Mouse (Mus musculus): ENCODE measurements around the gene Gm28047.

Gene Gm28047

GRCm38 (mm10) chr15:102499370-102499769 is 125.5 kb downstream of the Gm28047 start:
- no peak for DNase-seq (ENCODE audit: low spot score in 2 of 2)

GRCm38 (mm10) chr15:102498322-102498721 is 126.5 kb downstream of the Gm28047 start:
- DNase-seq (ENCODE audit: low spot score in 2 of 2): no peak

DNA sequence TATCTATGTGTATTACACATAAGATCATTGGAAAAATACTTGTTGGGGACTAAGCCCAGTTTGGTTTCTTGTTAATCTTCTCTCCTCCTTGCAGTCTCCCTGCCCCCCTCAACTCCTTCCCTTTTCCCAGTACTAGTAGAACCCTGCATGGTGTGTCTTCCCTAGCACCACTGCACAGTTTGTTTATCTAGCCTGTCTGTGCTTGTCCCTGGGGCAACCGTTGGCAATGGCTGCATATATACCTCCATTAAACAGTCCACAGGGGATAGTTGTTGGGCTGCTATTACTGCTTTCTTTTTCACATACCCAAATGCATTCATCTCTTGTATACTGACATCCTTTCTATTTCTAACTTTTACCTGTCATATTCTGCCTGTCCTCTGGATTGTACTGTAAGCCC is 137.2 kb downstream of the Gm28047 start:
- DNase-seq (ENCODE audit: low spot score in 2 of 2): no peak

- DNase-seq (ENCODE audit: low spot score in 2 of 2): no peak
Observed at GRCm38 (mm10) chr15:102485853-102486252, 139.0 kb downstream of the Gm28047 start.

DNA sequence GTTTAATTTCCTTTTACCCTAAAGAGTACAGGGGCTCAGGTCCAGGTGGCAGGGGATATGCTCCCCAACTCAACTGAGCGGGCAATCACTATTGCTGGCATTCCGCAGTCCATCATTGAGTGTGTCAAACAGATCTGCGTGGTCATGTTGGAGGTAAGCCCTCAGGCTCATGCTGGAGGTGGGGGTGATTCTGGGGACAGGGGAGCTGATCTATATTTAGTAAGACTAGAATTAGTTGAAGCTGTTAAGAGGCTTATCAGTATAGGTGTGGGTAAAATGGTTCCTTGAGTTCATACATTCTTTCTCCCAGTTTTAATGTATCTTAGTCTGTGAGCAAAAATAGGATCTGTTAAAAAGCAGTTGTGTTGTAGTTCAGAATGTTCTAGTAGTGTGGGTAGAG is 141.7 kb downstream of the Gm28047 start:
- DNase-seq (ENCODE audit: low spot score in 2 of 2): no peak

GRCm38 (mm10) chr15:102474520-102474919 is 150.3 kb downstream of the Gm28047 start:
- DNase-seq (ENCODE audit: low spot score in 2 of 2): no peak
